Mouse (Mus musculus): Measurements from ENCODE around the gene Klhl32. TPM values are rescaled to one million over a fixed set of nuclear protein-coding genes. Genes with fewer than 3 reads are reported as not detected.

The Klhl32 gene
- total and polyA plus RNA-seq, 3 experiments = 0.03 TPM; not detected in 2

DNA sequence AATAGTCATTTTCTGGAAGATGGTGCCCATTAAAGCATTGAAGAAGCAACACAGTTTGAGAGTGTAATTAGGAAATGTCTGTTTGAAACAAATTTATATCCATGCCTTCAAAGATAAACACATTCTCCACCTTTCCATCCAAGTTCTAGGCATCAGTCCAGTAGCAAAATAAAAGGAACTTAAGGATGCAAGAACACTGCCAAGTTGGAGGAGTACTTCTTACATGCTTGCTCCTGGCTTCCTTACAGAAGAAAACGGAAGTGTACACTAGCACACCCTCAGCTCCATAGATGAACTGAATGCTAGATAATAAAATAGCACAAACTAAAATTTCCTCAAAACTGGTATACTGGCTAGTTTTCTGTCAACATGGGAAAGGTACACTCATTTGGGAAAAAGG lies 42.6 kb downstream of the Klhl32 start:
- Histone ChIP-seq H3K27me3 (ENCODE audit: control insufficient read depth in 1 of 2, insufficient read depth in 2 of 2, low read length in 2 of 2) (no peaks in the 10 kb centered on the region), H3K4me3 (ENCODE audit: control insufficient read depth in 1 of 2, insufficient read depth in 1 of 2, low read depth in 2 of 2, low read length in 2 of 2) (no peak overlapping the region), H3K9ac (ENCODE audit: control insufficient read depth, low read depth, low read length, poor library complexity, severe bottlenecking) (no peak overlapping the region), H3K79me2 (ENCODE audit: control insufficient read depth, insufficient read depth, low read length, poor library complexity) (no peaks in the 10 kb centered on the region), H3K9me3 (replicated peaks; ENCODE audit: insufficient read depth, low read length) (no peaks in the 10 kb centered on the region), H3K36me3 (ENCODE audit: control insufficient read depth in 1 of 2, insufficient read depth in 2 of 2, low read length in 2 of 2) (no peaks in the 10 kb centered on the region), H3K27ac (ENCODE audit: control insufficient read depth, low read depth, low read length) (no peak overlapping the region), H3K4me1 (ENCODE audit: control insufficient read depth in 1 of 2, insufficient read depth in 2 of 2, low read length in 2 of 2) (no peaks in the 10 kb centered on the region)
- TF ChIP-seq NRF1 (IDR thresholded peaks at IDR 0.05; ENCODE audit: insufficient read depth, low read depth, low read length, poor library complexity, severe bottlenecking) (no peak), MAX (IDR thresholded peaks at IDR 0.05; ENCODE audit: low read length) (no peak), SIN3A (IDR thresholded peaks at IDR 0.05; ENCODE audit: low read length) (no peak), ETS1 (IDR thresholded peaks at IDR 0.05; ENCODE audit: low read depth, low read length) (no peak), GABPA (IDR thresholded peaks at IDR 0.05; ENCODE audit: low read depth, low read length) (no peak), MXI1 (IDR thresholded peaks at IDR 0.05; ENCODE audit: low read depth, low read length) (no peak), BHLHE40 (IDR thresholded peaks at IDR 0.05; ENCODE audit: borderline replicate concordance, low read depth, low read length) (no peak), MYC (IDR thresholded peaks at IDR 0.05; ENCODE audit: low read depth, low read length) (no peak), RAD21 (IDR thresholded peaks at IDR 0.05; ENCODE audit: low read depth, low read length) (no peak)
- no peak for DNase-seq (ENCODE audit: low read depth, low spot score)

DNA sequence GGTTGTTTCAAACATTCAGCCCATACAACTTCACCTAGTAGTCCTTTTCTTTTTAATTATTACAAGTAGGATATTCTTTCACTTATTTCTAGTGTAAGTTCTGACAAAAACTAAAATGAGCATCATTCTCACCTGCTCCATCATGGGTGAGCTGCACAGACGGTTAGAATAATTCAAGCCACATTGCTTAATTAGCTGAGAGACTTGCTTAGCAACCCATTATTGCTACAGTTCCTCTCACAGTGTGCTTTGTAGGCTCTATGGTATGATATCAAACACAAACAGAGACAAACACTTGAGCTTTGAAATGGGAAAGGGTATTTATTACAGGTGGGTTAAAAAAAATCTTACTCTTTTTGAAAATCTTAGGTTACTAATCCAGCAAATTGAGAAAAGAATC lies 49.0 kb downstream of the Klhl32 start:
- Histone ChIP-seq H3K9me3 (replicated peaks; ENCODE audit: insufficient read depth, low read length) (no peaks in the 10 kb centered on the region), H3K9ac (ENCODE audit: control insufficient read depth, low read depth, low read length, poor library complexity, severe bottlenecking) (no peak overlapping the region), H3K27me3 (ENCODE audit: control insufficient read depth in 1 of 2, insufficient read depth in 2 of 2, low read length in 2 of 2) (no peaks in the 10 kb centered on the region), H3K27ac (ENCODE audit: control insufficient read depth, low read depth, low read length) (no peak overlapping the region), H3K4me3 (ENCODE audit: control insufficient read depth in 1 of 2, insufficient read depth in 1 of 2, low read depth in 2 of 2, low read length in 2 of 2) (no peak overlapping the region), H3K4me1 (ENCODE audit: control insufficient read depth in 1 of 2, insufficient read depth in 2 of 2, low read length in 2 of 2) (no peaks in the 10 kb centered on the region), H3K36me3 (ENCODE audit: control insufficient read depth in 1 of 2, insufficient read depth in 2 of 2, low read length in 2 of 2) (no peaks in the 10 kb centered on the region), H3K79me2 (ENCODE audit: control insufficient read depth, insufficient read depth, low read length, poor library complexity) (no peaks in the 10 kb centered on the region)
- DNase-seq (ENCODE audit: low read depth, low spot score) = no peak
- no peak for TF ChIP-seq POLR2AphosphoS2 (IDR thresholded peaks at IDR 0.05; ENCODE audit: low read length)
- no peak for TF ChIP-seq TAL1 (IDR thresholded peaks at IDR 0.05; ENCODE audit: low read length)
- TF ChIP-seq USF1 (IDR thresholded peaks at IDR 0.05; ENCODE audit: low read depth, low read length) = no peak
- no peak for TF ChIP-seq EP300 (IDR thresholded peaks at IDR 0.05; ENCODE audit: low read depth in 1 of 2, low read length in 2 of 2)
- no peak for TF ChIP-seq TCF12 (IDR thresholded peaks at IDR 0.05; ENCODE audit: low read depth, low read length)
- TF ChIP-seq RCOR1 (IDR thresholded peaks at IDR 0.05; ENCODE audit: low read depth, low read length) = no peak
- TF ChIP-seq ELF1 (IDR thresholded peaks at IDR 0.05; ENCODE audit: low read depth, low read length) = no peak
- no peak for TF ChIP-seq MAFK (IDR thresholded peaks at IDR 0.05; ENCODE audit: borderline replicate concordance, low read depth, low read length)
- TF ChIP-seq KAT2A (conservative IDR thresholded peaks at IDR 0.05; ENCODE audit: low read depth, low read length) = no peak
